Mouse (Mus musculus) right cerebral cortex, adult 2 months (tissue): ENCODE results near the gene Trpt1.

Experiments used
- DNase-seq, 2 experiments: peaks; one replicate each; pipeline ENCODE4 v3.0.0; 2021 to 2022; ENCODE audit warnings: low spot score in 2 of 2

Trpt1 gene

GRCm38 (mm10) chr19:7039841-7040636 is 44.1 kb downstream of the Trpt1 start, which contains the start of gene Stip1:
Stip1 (minus strand) TSS chr19:7039967.
- DNase-seq, result peak; percentile 99 to 100

GRCm38 (mm10) chr19:7040637-7041130 is 44.8 kb downstream of the Trpt1 start:
- no peak for DNase-seq

- DNase-seq, result no peak
Measured at GRCm38 (mm10) chr19:7041171-7041570, 45.2 kb downstream of the Trpt1 start.

GRCm38 (mm10) chr19:7044279-7044678 is 48.3 kb downstream of the Trpt1 start:
- DNase-seq, result no peak

GRCm38 (mm10) chr19:7044706-7045105 is 48.8 kb downstream of the Trpt1 start:
- DNase-seq, result no peak
